26 mouse cellular contexts compared by ENCODE assay signal in the genomic region with DNA sequence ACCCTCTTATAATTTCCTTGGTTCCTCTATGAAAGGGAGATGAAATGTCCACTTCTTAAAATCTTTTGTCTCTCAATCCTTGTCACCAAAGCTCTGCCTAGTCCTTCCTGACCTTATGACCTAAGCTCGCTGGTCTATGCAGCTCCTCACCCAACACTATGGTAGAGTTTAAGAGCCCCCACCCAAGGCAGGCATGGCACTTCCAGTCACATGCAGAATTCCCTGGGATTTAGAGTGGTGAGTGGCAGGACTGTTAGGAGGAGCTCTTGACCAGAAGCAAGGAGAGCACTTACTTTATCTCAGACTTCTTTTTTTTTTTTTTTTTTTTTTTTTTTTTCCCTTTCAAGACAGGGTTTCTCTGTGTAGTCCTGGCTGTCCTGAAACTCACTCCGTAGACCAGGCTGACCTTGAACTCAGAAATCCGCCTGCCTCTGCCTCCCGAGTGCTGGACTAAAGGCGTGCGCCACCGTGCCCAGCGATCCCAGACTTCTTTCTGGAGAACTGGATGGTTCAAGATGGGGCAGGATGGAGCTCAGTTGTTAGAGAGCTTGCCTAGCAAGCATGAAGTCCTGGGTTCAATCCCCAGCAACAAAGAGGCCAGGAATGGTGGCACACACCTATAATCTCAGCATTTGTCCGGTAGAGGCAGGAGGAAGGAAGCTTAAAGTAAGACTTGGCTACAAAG. TPM values are rescaled to one million over a fixed set of nuclear protein-coding genes. Genes with fewer than 3 reads are reported as not detected.
DNase-seq lines count a peak whose midpoint lies in the region; ATAC-seq and TF ChIP-seq lines count a peak whose summit lies in the region.
"Had no signal": no experiment of that assay in that cellular context is flagged by ENCODE, and none has a peak within 500 bp of the region (broad histone marks: within the 10 kb centered on the region; RNA-seq: fewer than 3 reads in every experiment).

No protein-coding gene starts in this region.

- no peaks in the 10 kb centered on the region for H3K36me3 ChIP-seq in lung, postnatal 0 days (ENCODE audit: insufficient read depth, low read length)
- H3K36me3 ChIP-seq: embryonic facial prominence, embryonic 10.5 days; embryonic facial prominence, embryonic 13.5 days; forebrain, embryonic 12.5 days; forebrain, embryonic 15.5 days; G1E; hindbrain, embryonic 12.5 days had no signal

- no peak overlapping the region for H3K9ac ChIP-seq in lung, postnatal 0 days (replicated peaks; ENCODE audit: low read depth)
- H3K9ac ChIP-seq: embryonic facial prominence, embryonic 13.5 days; forebrain, embryonic 12.5 days; forebrain, embryonic 15.5 days; hindbrain, embryonic 12.5 days had no signal

- no peaks in the 10 kb centered on the region for H3K9me3 ChIP-seq in lung, postnatal 0 days (ENCODE audit: low read length)
- H3K9me3 ChIP-seq: embryonic facial prominence, embryonic 10.5 days; embryonic facial prominence, embryonic 13.5 days; forebrain, embryonic 12.5 days; forebrain, embryonic 15.5 days; hindbrain, embryonic 12.5 days had no signal

- H3K4me2 ChIP-seq in lung, postnatal 0 days (replicated peaks; ENCODE audit: low read depth, low read length) = no peak overlapping the region
- H3K4me2 ChIP-seq: embryonic facial prominence, embryonic 13.5 days; forebrain, embryonic 12.5 days; forebrain, embryonic 15.5 days; heart, embryonic 11.5 days; hindbrain, embryonic 12.5 days had no signal

- TF ChIP-seq CTCF in lung, postnatal 0 days (IDR thresholded peaks at IDR 0.05) = no peak
- TF ChIP-seq CTCF in lung, adult 2 months (IDR thresholded peaks at IDR 0.05; ENCODE audit: insufficient read depth, low read length) = no peak

- TF ChIP-seq POLR2A in lung, adult 2 months (IDR thresholded peaks at IDR 0.05; ENCODE audit: borderline replicate concordance, extremely low read depth, low read depth, low read length) = no peak

- DNase-seq in lung, adult 18-20 months = peak; percentile 50 to 66
- DNase-seq in lung, postnatal 10 days = no peak
- DNase-seq in lung, postnatal 0 days (ENCODE audit: low spot score) = peak; percentile 78
- DNase-seq in lung, adult 2 months = no peak
- DNase-seq in R1 (ENCODE audit: low read depth, low spot score) = peak; percentile 45
- DNase-seq in lung, postnatal 36 days = peak; percentile 49
- no peak for DNase-seq in c-Kit-positive CD71-positive TER-119-positive erythroid progenitor cells, embryonic 14.5 days (ENCODE audit: low spot score)
- no peak for DNase-seq in adrenal gland, adult (ENCODE audit: inconsistent age in 2 of 2, low spot score in 1 of 2)
- DNase-seq: adrenal gland, adult 2 months; adrenal gland, postnatal 14 days; cerebellum, adult 11-12 months; cerebellum, adult 8-10 months; cerebellum, postnatal 10 days; cerebellum, postnatal 36 days; embryo, embryonic 11 days; gastrocnemius, postnatal 25 days; heart, adult 2 months had no signal

- peaks cover 7% of the 10 kb centered on the region; the same call in 1 of the 2 replicates for H3K4me1 ChIP-seq in lung, postnatal 0 days (ENCODE audit: insufficient read depth, low read depth, low read length)
- peaks cover 4% of the 10 kb centered on the region for H3K4me1 ChIP-seq in lung, adult 2 months (ENCODE audit: control insufficient read depth, insufficient read depth, low read length)

- 76% methylated on average over 9 of the region's 9 CpGs for WGBS in lung, postnatal 0 days
- 78% methylated on average over 9 of the region's 9 CpGs for WGBS in lung, adult 2 months

- H3K27me3 ChIP-seq in lung, postnatal 0 days (replicated peaks; ENCODE audit: insufficient read depth, low read length) = no peaks in the 10 kb centered on the region
- H3K27me3 ChIP-seq: forebrain, embryonic 15.5 days had no signal

- H3K4me3 ChIP-seq in lung, postnatal 0 days (ENCODE audit: low read depth, low read length) = no peak overlapping the region
- H3K4me3 ChIP-seq in lung, adult 2 months (replicated peaks; ENCODE audit: extremely low read depth, low read depth, low read length) = no peak overlapping the region
- H3K4me3 ChIP-seq: embryonic facial prominence, embryonic 10.5 days; embryonic facial prominence, embryonic 13.5 days; erythroblast, embryonic 14.5 days; forebrain, embryonic 12.5 days; forebrain, embryonic 15.5 days; heart, adult 2 months; hindbrain, embryonic 12.5 days had no signal

- TF ChIP-seq EP300 in lung, postnatal 0 days (IDR thresholded peaks at IDR 0.05) = peak; percentile 64

- 0 out of 2 replicates have a peak overlapping the region, but pooled peaks have one; percentile 38 for H3K27ac ChIP-seq in lung, postnatal 0 days (ENCODE audit: low read length)
- H3K27ac ChIP-seq: embryonic facial prominence, embryonic 10.5 days; embryonic facial prominence, embryonic 13.5 days; forebrain, embryonic 12.5 days; forebrain, embryonic 15.5 days; heart, adult 2 months; hindbrain, embryonic 12.5 days had no signal

- peak; percentile 66 for ATAC-seq in lung, postnatal 0 days
- ATAC-seq: forebrain, embryonic 15.5 days; hindbrain, embryonic 16.5 days had no signal

RNA-seq across cellular contexts. Expression of a gene that starts 7.6 kb away (rescaled TPM):
- 8.2 and 10.2 TPM in 2 replicates for polyA plus RNA-seq in lung, postnatal 0 days (2015; fragmentation: Nextera tagmentation; extraction: Ambion mirVana)
- polyA plus RNA-seq in lung, adult 2 months (2012; rRNA removed) = 26.4 and 28.2 TPM in 2 replicates
- polyA plus RNA-seq: G1E had no signal

Comparison
In these comparisons a context has a peak if more than half of its experiments do, and no peak if none do; other contexts are left out.
1. DNase-seq: peak in lung, adult 18-20 months (2 of 2), lung, postnatal 0 days (single experiment), R1 (single experiment) and lung, postnatal 36 days (single experiment); none in lung, postnatal 10 days (single experiment), lung, adult 2 months (single experiment), c-Kit-positive CD71-positive TER-119-positive erythroid progenitor cells, embryonic 14.5 days (single experiment) and adrenal gland, adult (0 of 2).